Mouse (Mus musculus): ENCODE data around the gene Irf4. TPM values are rescaled to one million over a fixed set of nuclear protein-coding genes. Genes with fewer than 3 reads are reported as not detected.

Gene Irf4
- total RNA-seq (2014; rRNA removed; ENCODE audit: low replicate concordance) (not detected in 2 replicates), polyA plus RNA-seq (2015; fragmentation: Nextera tagmentation; extraction: Ambion mirVana) (0.03 and 0.04 TPM in 2 replicates)

DNA sequence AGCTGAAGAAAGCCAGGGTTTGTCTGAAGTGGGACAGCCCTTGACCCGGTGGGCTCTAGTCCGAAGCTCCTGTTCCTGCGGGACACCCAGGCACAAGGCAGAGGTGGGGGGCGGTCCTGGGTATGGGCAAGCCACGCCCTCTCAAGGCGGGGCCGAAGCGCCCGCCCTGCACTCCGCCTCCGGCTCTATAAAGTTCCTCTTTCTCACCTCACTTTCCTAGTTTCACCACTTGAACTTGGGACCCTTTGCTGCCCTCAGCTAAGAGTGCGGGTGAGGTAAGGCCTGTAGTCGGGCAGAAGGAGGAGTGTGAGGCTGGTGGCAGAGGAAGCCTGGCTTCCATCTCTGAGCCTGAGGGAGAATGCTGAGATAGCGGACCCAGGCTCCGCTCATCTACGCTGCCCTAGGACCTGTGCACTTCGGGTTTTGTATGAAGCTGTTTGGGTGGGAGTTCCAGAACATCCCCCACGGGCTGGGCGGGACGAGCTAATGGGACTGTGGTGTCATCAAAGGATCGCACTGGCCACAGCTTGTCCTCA, at the start of gene Irf4:
TSS of gene Irf4 (plus strand) at position 206 of the 536 bp plus-strand sequence.
- Histone ChIP-seq H3K4me1 (ENCODE audit: control insufficient read depth, insufficient read depth) (peaks cover 13% of the 10 kb centered on the region; the same call in 1 of the 2 replicates), H3K9me3 (replicated peaks; ENCODE audit: control insufficient read depth, low read length) (no peaks in the 10 kb centered on the region), H3K4me2 (ENCODE audit: low read depth, low read length) (peak within 1 kb of the TSS; percentile 62), H3K27ac (ENCODE audit: low read depth) (no peak within 1 kb of the TSS), H3K4me3 (ENCODE audit: low read depth, low read length) (peak within 1 kb of the TSS; percentile 43), H3K9ac (replicated peaks; ENCODE audit: low read depth, low read length) (no peak within 1 kb of the TSS), H3K36me3 (replicated peaks; ENCODE audit: control insufficient read depth, insufficient read depth, low read length) (no peaks in the 10 kb centered on the region), H3K27me3 (ENCODE audit: control insufficient read depth, insufficient read depth, low read length) (peaks cover 59% of the 10 kb centered on the region)
- DNase-seq (ENCODE audit: low spot score) (no peak), ATAC-seq (ENCODE audit: insufficient read depth, low read depth) (peak; percentile 55; the same call in 1 of the 2 replicates)
- under 1% methylated on average over 21 of the region's 21 CpGs for WGBS
- TF ChIP-seq EP300 (IDR thresholded peaks at IDR 0.05; ENCODE audit: low read depth), result no peak
- no peak for TF ChIP-seq CTCF (IDR thresholded peaks at IDR 0.05; ENCODE audit: low read depth)

GRCm38 (mm10) chr13:30702695-30703094, 46.3 kb upstream of the Irf4 start:
- 91% methylated on average over 5 of the region's 5 CpGs for WGBS
- H3K27me3 ChIP-seq (ENCODE audit: control insufficient read depth, insufficient read depth, low read length), result no peaks in the 10 kb centered on the region
- no peaks in the 10 kb centered on the region for H3K9me3 ChIP-seq (replicated peaks; ENCODE audit: control insufficient read depth, low read length)
- ATAC-seq (ENCODE audit: insufficient read depth, low read depth), result no peak
- H3K4me1 ChIP-seq (ENCODE audit: control insufficient read depth, insufficient read depth), result no peaks in the 10 kb centered on the region
- no peak for TF ChIP-seq EP300 (IDR thresholded peaks at IDR 0.05; ENCODE audit: low read depth)
- no peak for TF ChIP-seq CTCF (IDR thresholded peaks at IDR 0.05; ENCODE audit: low read depth)
- H3K4me3 ChIP-seq (ENCODE audit: low read depth, low read length), result no peak overlapping the region
- no peak overlapping the region for H3K4me2 ChIP-seq (ENCODE audit: low read depth, low read length)
- DNase-seq (ENCODE audit: low spot score), result no peak
- H3K36me3 ChIP-seq (replicated peaks; ENCODE audit: control insufficient read depth, insufficient read depth, low read length), result no peaks in the 10 kb centered on the region
- no peak overlapping the region for H3K27ac ChIP-seq (ENCODE audit: low read depth)
- H3K9ac ChIP-seq (replicated peaks; ENCODE audit: low read depth, low read length), result no peak overlapping the region

DNA sequence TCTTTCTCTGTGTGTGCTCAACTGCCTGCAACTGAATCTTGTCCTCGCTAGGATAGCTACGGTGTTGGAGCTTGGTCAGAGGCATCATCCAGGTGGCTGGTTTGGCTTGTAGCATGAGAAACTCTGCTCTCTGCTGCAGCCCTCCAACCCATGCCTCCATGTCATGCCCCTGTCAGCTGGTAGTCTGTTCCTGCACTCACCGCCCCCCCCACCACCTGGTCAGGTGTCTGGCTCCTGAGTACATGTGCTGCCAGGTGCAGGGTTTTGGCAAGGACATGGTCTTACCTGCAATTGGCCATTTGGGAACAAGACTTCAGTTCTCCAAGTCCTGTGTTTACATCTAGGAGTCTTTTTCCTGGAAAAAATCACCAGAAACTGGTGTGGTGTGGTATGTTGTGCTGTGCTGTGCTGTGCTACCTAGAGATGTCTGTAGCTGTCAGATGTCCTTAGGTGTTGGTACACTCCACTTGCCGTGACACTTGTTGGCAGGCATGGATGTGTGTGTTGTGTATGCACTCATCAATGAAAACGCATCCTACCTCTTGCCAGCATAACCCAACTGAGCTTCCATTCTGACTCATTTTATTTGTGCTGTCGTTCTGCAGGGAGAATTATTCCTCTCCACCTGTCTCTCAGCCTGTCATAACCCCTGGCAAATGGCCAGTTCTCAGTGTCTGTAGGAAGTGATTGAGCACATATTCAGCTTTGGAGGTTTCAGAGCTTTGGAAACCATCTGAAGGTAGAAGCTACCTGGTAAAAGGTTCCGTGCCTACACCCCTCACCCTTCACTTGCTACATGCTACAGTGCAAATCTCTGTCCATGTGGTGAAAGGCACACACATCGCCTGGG, 44.6 kb upstream of the Irf4 start:
- Histone ChIP-seq H3K4me2 (ENCODE audit: low read depth, low read length) (no peak overlapping the region), H3K4me3 (ENCODE audit: low read depth, low read length) (no peak overlapping the region), H3K9me3 (replicated peaks; ENCODE audit: control insufficient read depth, low read length) (no peaks in the 10 kb centered on the region), H3K4me1 (ENCODE audit: control insufficient read depth, insufficient read depth) (no peaks in the 10 kb centered on the region), H3K36me3 (replicated peaks; ENCODE audit: control insufficient read depth, insufficient read depth, low read length) (no peaks in the 10 kb centered on the region; the same call in 1 of the 2 replicates), H3K27ac (ENCODE audit: low read depth) (no peak overlapping the region), H3K9ac (replicated peaks; ENCODE audit: low read depth, low read length) (no peak overlapping the region), H3K27me3 (ENCODE audit: control insufficient read depth, insufficient read depth, low read length) (no peaks in the 10 kb centered on the region)
- no peak for TF ChIP-seq EP300 (IDR thresholded peaks at IDR 0.05; ENCODE audit: low read depth)
- no peak for TF ChIP-seq CTCF (IDR thresholded peaks at IDR 0.05; ENCODE audit: low read depth)
- ATAC-seq (ENCODE audit: insufficient read depth, low read depth) (no peak), DNase-seq (ENCODE audit: low spot score) (no peak)
- WGBS, result 78% methylated on average over 8 of the region's 8 CpGs

GRCm38 (mm10) chr13:30711066-30711465, 38.0 kb upstream of the Irf4 start:
- TF ChIP-seq CTCF (IDR thresholded peaks at IDR 0.05; ENCODE audit: low read depth) (no peak), EP300 (IDR thresholded peaks at IDR 0.05; ENCODE audit: low read depth) (no peak)
- Histone ChIP-seq H3K4me2 (ENCODE audit: low read depth, low read length) (no peak overlapping the region), H3K9ac (replicated peaks; ENCODE audit: low read depth, low read length) (no peak overlapping the region), H3K27ac (ENCODE audit: low read depth) (no peak overlapping the region), H3K4me1 (ENCODE audit: control insufficient read depth, insufficient read depth) (no peaks in the 10 kb centered on the region), H3K36me3 (replicated peaks; ENCODE audit: control insufficient read depth, insufficient read depth, low read length) (no peaks in the 10 kb centered on the region; the same call in 1 of the 2 replicates), H3K9me3 (replicated peaks; ENCODE audit: control insufficient read depth, low read length) (no peaks in the 10 kb centered on the region), H3K4me3 (ENCODE audit: low read depth, low read length) (no peak overlapping the region), H3K27me3 (ENCODE audit: control insufficient read depth, insufficient read depth, low read length) (no peaks in the 10 kb centered on the region)
- ATAC-seq (ENCODE audit: insufficient read depth, low read depth) (no peak), DNase-seq (ENCODE audit: low spot score) (no peak)
- WGBS, result 74% methylated on average over 2 of the region's 2 CpGs

DNA sequence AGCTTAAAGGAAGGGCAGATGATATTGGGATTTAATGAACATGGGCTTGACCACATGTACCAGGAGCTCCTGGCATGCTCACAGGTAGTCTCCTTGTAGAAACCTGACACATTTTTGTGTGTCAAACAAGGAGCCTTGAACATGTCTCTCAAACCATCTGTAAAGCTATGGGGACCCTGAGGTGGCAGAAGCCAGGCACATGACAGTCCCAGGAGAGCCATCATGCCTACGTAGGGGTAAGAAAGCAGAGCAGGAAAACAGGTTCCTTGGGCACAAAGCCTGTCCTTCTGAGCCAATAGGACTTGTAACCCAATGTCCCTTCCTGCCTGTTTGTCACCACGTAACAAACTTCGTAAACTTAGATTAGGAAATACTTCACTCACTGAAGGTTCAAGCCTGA, 37.3 kb upstream of the Irf4 start:
- ATAC-seq (ENCODE audit: insufficient read depth, low read depth) (no peak), DNase-seq (ENCODE audit: low spot score) (no peak)
- 90% methylated on average over 3 of the region's 3 CpGs for WGBS
- no peaks in the 10 kb centered on the region for H3K4me1 ChIP-seq (ENCODE audit: control insufficient read depth, insufficient read depth)
- no peak overlapping the region for H3K4me3 ChIP-seq (ENCODE audit: low read depth, low read length)
- no peaks in the 10 kb centered on the region for H3K27me3 ChIP-seq (ENCODE audit: control insufficient read depth, insufficient read depth, low read length)
- no peak overlapping the region for H3K27ac ChIP-seq (ENCODE audit: low read depth)
- no peak overlapping the region for H3K4me2 ChIP-seq (ENCODE audit: low read depth, low read length)
- H3K36me3 ChIP-seq (replicated peaks; ENCODE audit: control insufficient read depth, insufficient read depth, low read length), result no peaks in the 10 kb centered on the region; the same call in 1 of the 2 replicates
- no peak overlapping the region for H3K9ac ChIP-seq (replicated peaks; ENCODE audit: low read depth, low read length)
- TF ChIP-seq CTCF (IDR thresholded peaks at IDR 0.05; ENCODE audit: low read depth) (no peak), EP300 (IDR thresholded peaks at IDR 0.05; ENCODE audit: low read depth) (no peak)
- H3K9me3 ChIP-seq (replicated peaks; ENCODE audit: control insufficient read depth, low read length), result no peaks in the 10 kb centered on the region
